Mouse (Mus musculus): ENCODE data around the gene Klhl32. TPM values are rescaled to one million over a fixed set of nuclear protein-coding genes. Genes with fewer than 3 reads are reported as not detected.

Gene Klhl32
- polyA plus RNA-seq, 1 experiment, result 0.07 TPM

DNA sequence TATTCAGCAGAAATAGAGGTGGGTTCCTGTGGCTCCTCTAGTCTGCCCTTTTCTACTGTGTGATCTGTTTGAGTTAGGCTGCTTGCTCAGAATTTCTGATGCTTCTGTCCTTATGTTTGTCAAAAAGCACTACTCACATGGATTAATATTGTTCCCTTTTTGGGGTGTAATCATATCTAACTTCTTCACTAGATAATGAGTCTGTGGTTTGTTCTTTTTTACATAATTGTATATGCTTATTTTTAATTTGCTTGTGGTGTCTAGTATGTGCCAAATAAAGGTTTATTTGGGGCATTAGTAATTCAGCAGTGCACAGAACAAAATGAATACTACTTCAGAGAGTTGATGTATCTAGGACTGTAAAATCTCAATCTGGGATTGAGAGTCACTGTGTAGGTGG is 256.1 kb downstream of the Klhl32 start:
- Histone ChIP-seq H3K36me3 (ENCODE audit: control insufficient read depth, insufficient read depth) (no peaks in the 10 kb centered on the region), H3K79me2 (ENCODE audit: control insufficient read depth, insufficient read depth) (no peaks in the 10 kb centered on the region), H3ac (ENCODE audit: control insufficient read depth, insufficient read length) (no peak overlapping the region), H3K27me3 (ENCODE audit: control insufficient read depth, insufficient read depth, insufficient read length) (no peaks in the 10 kb centered on the region), H3K4me3 (no peak overlapping the region), H3K4me2 (ENCODE audit: low read depth) (no peak overlapping the region)
- TF ChIP-seq CEBPB (IDR thresholded peaks at IDR 0.05; ENCODE audit: insufficient read depth, poor library complexity, severe bottlenecking) (no peak), USF1 (IDR thresholded peaks at IDR 0.05; ENCODE audit: low read depth) (no peak), MAX (IDR thresholded peaks at IDR 0.05; ENCODE audit: low read depth) (no peak), POLR2AphosphoS2 (IDR thresholded peaks at IDR 0.05; ENCODE audit: insufficient read length, low read depth) (no peak), TCF3 (IDR thresholded peaks at IDR 0.05; ENCODE audit: insufficient read length, low read depth) (no peak), SRF (IDR thresholded peaks at IDR 0.05; ENCODE audit: control insufficient read depth, insufficient read length, low read depth) (no peak), POLR2A (IDR thresholded peaks at IDR 0.05; ENCODE audit: insufficient read length, low read depth) (no peak), E2F4 (IDR thresholded peaks at IDR 0.05; ENCODE audit: insufficient read depth) (no peak), MYOG (IDR thresholded peaks at IDR 0.05; ENCODE audit: control insufficient read depth in 1 of 3, insufficient read depth in 1 of 3, insufficient read length in 2 of 3, low read depth in 2 of 3) (no peak), REST (IDR thresholded peaks at IDR 0.05; ENCODE audit: insufficient read depth, insufficient read length) (no peak), MYOD1 (IDR thresholded peaks at IDR 0.05; ENCODE audit: control insufficient read depth in 1 of 3, insufficient read length in 2 of 3, low read depth in 2 of 3) (no peak), TCF12 (IDR thresholded peaks at IDR 0.05; ENCODE audit: insufficient read depth, poor library complexity, severe bottlenecking) (no peak)

DNA sequence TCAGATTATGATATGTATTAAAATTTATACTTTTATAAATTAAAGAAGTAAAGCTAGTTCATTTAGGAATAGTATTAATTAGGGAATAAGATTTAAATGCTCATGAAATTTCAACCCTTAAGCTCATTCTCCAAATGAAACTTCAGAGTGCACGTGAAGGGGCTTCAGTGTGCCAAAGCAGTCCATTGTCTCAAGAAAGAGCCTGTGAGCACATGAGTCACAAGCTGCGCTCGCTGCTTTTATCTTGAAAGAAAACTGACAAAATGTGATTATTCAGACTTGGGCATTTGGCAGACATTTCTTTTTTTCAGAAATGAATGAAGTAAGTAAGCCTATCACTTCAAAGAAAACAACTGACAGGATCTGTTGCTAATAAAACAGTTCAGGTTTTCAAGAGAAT is 266.9 kb downstream of the Klhl32 start:
- H3K4me3 ChIP-seq, result no peak overlapping the region
- no peaks in the 10 kb centered on the region for H3K79me2 ChIP-seq (ENCODE audit: control insufficient read depth, insufficient read depth)
- no peak for TF ChIP-seq MYOG (IDR thresholded peaks at IDR 0.05; ENCODE audit: control insufficient read depth in 1 of 3, insufficient read depth in 1 of 3, insufficient read length in 2 of 3, low read depth in 2 of 3)
- H3K36me3 ChIP-seq (ENCODE audit: control insufficient read depth, insufficient read depth), result no peaks in the 10 kb centered on the region
- H3K4me2 ChIP-seq (ENCODE audit: low read depth), result no peak overlapping the region
- no peaks in the 10 kb centered on the region for H3K27me3 ChIP-seq (ENCODE audit: control insufficient read depth, insufficient read depth, insufficient read length)
- no peak overlapping the region for H3ac ChIP-seq (ENCODE audit: control insufficient read depth, insufficient read length)

- H3K36me3 ChIP-seq (ENCODE audit: control insufficient read depth, insufficient read depth), result no peaks in the 10 kb centered on the region
- no peak overlapping the region for H3K4me3 ChIP-seq
- no peak overlapping the region for H3K4me2 ChIP-seq (ENCODE audit: low read depth)
- no peaks in the 10 kb centered on the region for H3K79me2 ChIP-seq (ENCODE audit: control insufficient read depth, insufficient read depth)
- H3ac ChIP-seq (ENCODE audit: control insufficient read depth, insufficient read length), result no peak overlapping the region
- no peak for TF ChIP-seq POLR2A (IDR thresholded peaks at IDR 0.05; ENCODE audit: insufficient read length, low read depth)
- TF ChIP-seq TCF12 (IDR thresholded peaks at IDR 0.05; ENCODE audit: insufficient read depth, poor library complexity, severe bottlenecking), result no peak
- no peak for TF ChIP-seq CEBPB (IDR thresholded peaks at IDR 0.05; ENCODE audit: insufficient read depth, poor library complexity, severe bottlenecking)
- TF ChIP-seq POLR2AphosphoS2 (IDR thresholded peaks at IDR 0.05; ENCODE audit: insufficient read length, low read depth), result no peak
- no peak for TF ChIP-seq REST (IDR thresholded peaks at IDR 0.05; ENCODE audit: insufficient read depth, insufficient read length)
- TF ChIP-seq E2F4 (IDR thresholded peaks at IDR 0.05; ENCODE audit: insufficient read depth), result no peak
- TF ChIP-seq MAX (IDR thresholded peaks at IDR 0.05; ENCODE audit: low read depth), result no peak
- no peak for TF ChIP-seq MYOD1 (IDR thresholded peaks at IDR 0.05; ENCODE audit: control insufficient read depth in 1 of 3, insufficient read length in 2 of 3, low read depth in 2 of 3)
- no peak for TF ChIP-seq USF1 (IDR thresholded peaks at IDR 0.05; ENCODE audit: low read depth)
- no peak for TF ChIP-seq TCF3 (IDR thresholded peaks at IDR 0.05; ENCODE audit: insufficient read length, low read depth)
- TF ChIP-seq SRF (IDR thresholded peaks at IDR 0.05; ENCODE audit: control insufficient read depth, insufficient read length, low read depth), result no peak
- no peak for TF ChIP-seq MYOG (IDR thresholded peaks at IDR 0.05; ENCODE audit: control insufficient read depth in 1 of 3, insufficient read depth in 1 of 3, insufficient read length in 2 of 3, low read depth in 2 of 3)
- no peaks in the 10 kb centered on the region for H3K27me3 ChIP-seq (ENCODE audit: control insufficient read depth, insufficient read depth, insufficient read length)
Measured at GRCm38 (mm10) chr4:24582295-24582694, 268.6 kb downstream of the Klhl32 start.

DNA sequence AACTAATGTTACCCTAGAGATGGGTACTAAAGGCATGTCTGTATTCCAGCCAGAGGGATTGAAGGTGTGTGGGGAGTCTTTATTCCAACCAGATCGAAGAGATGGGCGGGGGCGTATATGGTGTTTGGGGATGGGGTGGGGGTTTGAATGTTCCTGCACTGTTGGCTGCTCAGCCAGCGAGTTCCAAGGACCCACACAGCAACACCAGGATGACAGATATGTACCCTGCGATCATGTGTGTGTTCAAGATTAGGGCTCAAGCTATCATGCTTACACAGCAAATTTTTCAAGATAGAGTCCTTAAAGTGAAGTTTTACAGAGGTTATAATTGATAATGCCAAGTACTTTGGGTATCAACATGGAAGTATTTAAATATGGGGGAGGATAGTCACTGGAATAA is 273.3 kb downstream of the Klhl32 start:
- H3K79me2 ChIP-seq (ENCODE audit: control insufficient read depth, insufficient read depth), result no peaks in the 10 kb centered on the region
- H3K36me3 ChIP-seq (ENCODE audit: control insufficient read depth, insufficient read depth), result no peaks in the 10 kb centered on the region
- no peak for TF ChIP-seq SRF (IDR thresholded peaks at IDR 0.05; ENCODE audit: control insufficient read depth, insufficient read length, low read depth)
- no peak for TF ChIP-seq POLR2A (IDR thresholded peaks at IDR 0.05; ENCODE audit: insufficient read length, low read depth)
- TF ChIP-seq TCF12 (IDR thresholded peaks at IDR 0.05; ENCODE audit: insufficient read depth, poor library complexity, severe bottlenecking), result no peak
- TF ChIP-seq REST (IDR thresholded peaks at IDR 0.05; ENCODE audit: insufficient read depth, insufficient read length), result no peak
- no peak for TF ChIP-seq POLR2AphosphoS2 (IDR thresholded peaks at IDR 0.05; ENCODE audit: insufficient read length, low read depth)
- TF ChIP-seq CEBPB (IDR thresholded peaks at IDR 0.05; ENCODE audit: insufficient read depth, poor library complexity, severe bottlenecking), result no peak
- TF ChIP-seq MAX (IDR thresholded peaks at IDR 0.05; ENCODE audit: low read depth), result no peak
- no peak for TF ChIP-seq TCF3 (IDR thresholded peaks at IDR 0.05; ENCODE audit: insufficient read length, low read depth)
- no peak for TF ChIP-seq E2F4 (IDR thresholded peaks at IDR 0.05; ENCODE audit: insufficient read depth)
- TF ChIP-seq MYOD1 (IDR thresholded peaks at IDR 0.05; ENCODE audit: control insufficient read depth in 1 of 3, insufficient read length in 2 of 3, low read depth in 2 of 3), result no peak
- no peak for TF ChIP-seq MYOG (IDR thresholded peaks at IDR 0.05; ENCODE audit: control insufficient read depth in 1 of 3, insufficient read depth in 1 of 3, insufficient read length in 2 of 3, low read depth in 2 of 3)
- no peak for TF ChIP-seq USF1 (IDR thresholded peaks at IDR 0.05; ENCODE audit: low read depth)
- H3K4me3 ChIP-seq, result no peak overlapping the region
- H3ac ChIP-seq (ENCODE audit: control insufficient read depth, insufficient read length), result no peak overlapping the region
- no peaks in the 10 kb centered on the region for H3K27me3 ChIP-seq (ENCODE audit: control insufficient read depth, insufficient read depth, insufficient read length)
- H3K4me2 ChIP-seq (ENCODE audit: low read depth), result no peak overlapping the region

DNA sequence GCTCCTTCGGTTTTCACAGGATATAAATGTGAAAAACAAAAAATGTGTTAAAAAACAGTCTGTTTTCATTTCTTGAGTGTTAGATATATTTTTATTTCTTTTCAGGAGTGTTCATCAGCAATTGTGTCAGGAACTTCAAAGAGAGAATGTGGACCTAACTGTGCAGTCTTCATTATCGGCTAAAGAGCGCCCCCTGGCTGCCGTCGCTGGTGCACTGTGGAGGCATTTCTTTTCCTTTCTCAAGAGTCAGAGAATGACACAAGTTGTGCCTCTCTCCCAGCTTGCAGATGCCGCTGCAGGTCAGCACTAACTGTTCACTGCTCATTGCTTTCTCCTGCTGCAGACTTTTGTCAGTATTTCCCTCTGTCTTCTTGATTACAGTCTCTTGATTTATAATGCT is 276.6 kb downstream of the Klhl32 start:
- Histone ChIP-seq H3K79me2 (ENCODE audit: control insufficient read depth, insufficient read depth) (no peaks in the 10 kb centered on the region), H3K36me3 (ENCODE audit: control insufficient read depth, insufficient read depth) (no peaks in the 10 kb centered on the region), H3K27me3 (ENCODE audit: control insufficient read depth, insufficient read depth, insufficient read length) (no peaks in the 10 kb centered on the region), H3K4me3 (no peak overlapping the region), H3K4me2 (ENCODE audit: low read depth) (no peak overlapping the region), H3ac (ENCODE audit: control insufficient read depth, insufficient read length) (no peak overlapping the region)
- TF ChIP-seq TCF12 (IDR thresholded peaks at IDR 0.05; ENCODE audit: insufficient read depth, poor library complexity, severe bottlenecking), result no peak
- TF ChIP-seq MAX (IDR thresholded peaks at IDR 0.05; ENCODE audit: low read depth), result no peak
- no peak for TF ChIP-seq USF1 (IDR thresholded peaks at IDR 0.05; ENCODE audit: low read depth)
- no peak for TF ChIP-seq POLR2A (IDR thresholded peaks at IDR 0.05; ENCODE audit: insufficient read length, low read depth)
- no peak for TF ChIP-seq MYOG (IDR thresholded peaks at IDR 0.05; ENCODE audit: control insufficient read depth in 1 of 3, insufficient read depth in 1 of 3, insufficient read length in 2 of 3, low read depth in 2 of 3)
- TF ChIP-seq TCF3 (IDR thresholded peaks at IDR 0.05; ENCODE audit: insufficient read length, low read depth), result no peak
- TF ChIP-seq E2F4 (IDR thresholded peaks at IDR 0.05; ENCODE audit: insufficient read depth), result no peak
- no peak for TF ChIP-seq MYOD1 (IDR thresholded peaks at IDR 0.05; ENCODE audit: control insufficient read depth in 1 of 3, insufficient read length in 2 of 3, low read depth in 2 of 3)
- TF ChIP-seq CEBPB (IDR thresholded peaks at IDR 0.05; ENCODE audit: insufficient read depth, poor library complexity, severe bottlenecking), result no peak
- no peak for TF ChIP-seq POLR2AphosphoS2 (IDR thresholded peaks at IDR 0.05; ENCODE audit: insufficient read length, low read depth)
- no peak for TF ChIP-seq REST (IDR thresholded peaks at IDR 0.05; ENCODE audit: insufficient read depth, insufficient read length)
- TF ChIP-seq SRF (IDR thresholded peaks at IDR 0.05; ENCODE audit: control insufficient read depth, insufficient read length, low read depth), result no peak

All from myocyte (in vitro differentiated cells).